Mouse (Mus musculus): ENCODE measurements around the gene R3hdml. TPM values are rescaled to one million over a fixed set of nuclear protein-coding genes. Genes with fewer than 3 reads are reported as not detected.
"Not testable (repeated sequence)": the region's sequence is repeated elsewhere in the genome, so short reads cannot be mapped to it uniquely, and the experiment has no call there.

The R3hdml gene
- polyA plus RNA-seq, 1 experiment from 2014 or later = not detected

- Histone ChIP-seq H3K36me3 (ENCODE audit: control insufficient read depth, insufficient read depth, low read length) (no peaks in the 10 kb centered on the region), H3K27me3 (ENCODE audit: control insufficient read depth, insufficient read depth, low read length) (no peaks in the 10 kb centered on the region), H3K4me2 (replicated peaks; ENCODE audit: low read depth, low read length) (no peak overlapping the region), H3K4me3 (ENCODE audit: low read depth, low read length) (no peak overlapping the region), H3K9ac (replicated peaks; ENCODE audit: low read depth, low read length) (no peak overlapping the region), H3K9me3 (ENCODE audit: control insufficient read depth, low read depth, low read length) (no peaks in the 10 kb centered on the region), H3K27ac (ENCODE audit: low read length) (no peak overlapping the region), H3K4me1 (ENCODE audit: control insufficient read depth, insufficient read depth, low read length) (no peaks in the 10 kb centered on the region)
- WGBS = 41% methylated on average over 27 of the region's 27 CpGs
- no peak for ATAC-seq (ENCODE audit: insufficient number of reproducible peaks, insufficient read depth, low FRiP score, low read depth)
Measured at GRCm38 (mm10) chr2:163458539-163459265, 33.4 kb upstream of the R3hdml start.

- Histone ChIP-seq H3K27ac (ENCODE audit: low read length) (no peak overlapping the region), H3K4me3 (ENCODE audit: low read depth, low read length) (no peak overlapping the region), H3K4me2 (replicated peaks; ENCODE audit: low read depth, low read length) (no peak overlapping the region), H3K36me3 (ENCODE audit: control insufficient read depth, insufficient read depth, low read length) (no peaks in the 10 kb centered on the region), H3K9me3 (ENCODE audit: control insufficient read depth, low read depth, low read length) (no peaks in the 10 kb centered on the region), H3K27me3 (ENCODE audit: control insufficient read depth, insufficient read depth, low read length) (no peaks in the 10 kb centered on the region), H3K9ac (replicated peaks; ENCODE audit: low read depth, low read length) (no peak overlapping the region), H3K4me1 (ENCODE audit: control insufficient read depth, insufficient read depth, low read length) (no peaks in the 10 kb centered on the region)
- ATAC-seq (ENCODE audit: insufficient number of reproducible peaks, insufficient read depth, low FRiP score, low read depth) = no peak
- WGBS = 37% methylated on average over 10 of the region's 10 CpGs
Measured at GRCm38 (mm10) chr2:163459380-163459779, 32.7 kb upstream of the R3hdml start.

- H3K36me3 ChIP-seq (ENCODE audit: control insufficient read depth, insufficient read depth, low read length) = no peaks in the 10 kb centered on the region
- ATAC-seq (ENCODE audit: insufficient number of reproducible peaks, insufficient read depth, low FRiP score, low read depth) = no peak
- no peaks in the 10 kb centered on the region for H3K4me1 ChIP-seq (ENCODE audit: control insufficient read depth, insufficient read depth, low read length)
- H3K27me3 ChIP-seq (ENCODE audit: control insufficient read depth, insufficient read depth, low read length) = no peaks in the 10 kb centered on the region
- no peak overlapping the region for H3K4me2 ChIP-seq (replicated peaks; ENCODE audit: low read depth, low read length)
- H3K4me3 ChIP-seq (ENCODE audit: low read depth, low read length) = no peak overlapping the region
- H3K9ac ChIP-seq (replicated peaks; ENCODE audit: low read depth, low read length) = no peak overlapping the region
- no peaks in the 10 kb centered on the region for H3K9me3 ChIP-seq (ENCODE audit: control insufficient read depth, low read depth, low read length)
- no peak overlapping the region for H3K27ac ChIP-seq (ENCODE audit: low read length)
- WGBS = 89% methylated on average over 8 of the region's 8 CpGs
Measured at GRCm38 (mm10) chr2:163460622-163461021, 31.5 kb upstream of the R3hdml start.

- ATAC-seq (ENCODE audit: insufficient number of reproducible peaks, insufficient read depth, low FRiP score, low read depth); H3K27me3 ChIP-seq (ENCODE audit: control insufficient read depth, insufficient read depth, low read length); H3K4me3 ChIP-seq (ENCODE audit: low read depth, low read length); H3K4me1 ChIP-seq (ENCODE audit: control insufficient read depth, insufficient read depth, low read length); H3K36me3 ChIP-seq (ENCODE audit: control insufficient read depth, insufficient read depth, low read length); H3K9me3 ChIP-seq (ENCODE audit: control insufficient read depth, low read depth, low read length); H3K27ac ChIP-seq (ENCODE audit: low read length); H3K9ac ChIP-seq (replicated peaks; ENCODE audit: low read depth, low read length); H3K4me2 ChIP-seq (replicated peaks; ENCODE audit: low read depth, low read length): not testable (repeated sequence)
- 92% methylated on average over 9 of the region's 9 CpGs for WGBS
Measured at GRCm38 (mm10) chr2:163461307-163461706, 30.8 kb upstream of the R3hdml start.

GRCm38 (mm10) chr2:163462386-163462785 is 29.7 kb upstream of the R3hdml start:
- H3K36me3 ChIP-seq (ENCODE audit: control insufficient read depth, insufficient read depth, low read length) = no peaks in the 10 kb centered on the region
- H3K9ac ChIP-seq (replicated peaks; ENCODE audit: low read depth, low read length) = no peak overlapping the region

GRCm38 (mm10) chr2:163462801-163463200 is 29.3 kb upstream of the R3hdml start:
- H3K36me3 ChIP-seq (ENCODE audit: control insufficient read depth, insufficient read depth, low read length) = peaks cover under 1% of the 10 kb centered on the region; the same call in 1 of the 2 replicates
- 65% methylated on average over 11 of the region's 11 CpGs for WGBS

More at GRCm38 (mm10) chr2:163462386-163462785, 29.7 kb upstream of the R3hdml start:
- Histone ChIP-seq H3K4me3 (ENCODE audit: low read depth, low read length) (no peak overlapping the region), H3K4me2 (replicated peaks; ENCODE audit: low read depth, low read length) (no peak overlapping the region), H3K27me3 (ENCODE audit: control insufficient read depth, insufficient read depth, low read length) (no peaks in the 10 kb centered on the region), H3K9me3 (ENCODE audit: control insufficient read depth, low read depth, low read length) (no peaks in the 10 kb centered on the region), H3K4me1 (ENCODE audit: control insufficient read depth, insufficient read depth, low read length) (no peaks in the 10 kb centered on the region), H3K27ac (ENCODE audit: low read length) (no peak overlapping the region)
- ATAC-seq (ENCODE audit: insufficient number of reproducible peaks, insufficient read depth, low FRiP score, low read depth) = no peak
- WGBS = 66% methylated on average over 5 of the region's 5 CpGs

GRCm38 (mm10) chr2:163463251-163463769 is 28.8 kb upstream of the R3hdml start:
- Histone ChIP-seq H3K9me3 (ENCODE audit: control insufficient read depth, low read depth, low read length) (no peaks in the 10 kb centered on the region), H3K4me1 (ENCODE audit: control insufficient read depth, insufficient read depth, low read length) (no peaks in the 10 kb centered on the region), H3K36me3 (ENCODE audit: control insufficient read depth, insufficient read depth, low read length) (peaks cover 6% of the 10 kb centered on the region; the same call in 1 of the 2 replicates), H3K4me2 (replicated peaks; ENCODE audit: low read depth, low read length) (no peak overlapping the region), H3K9ac (replicated peaks; ENCODE audit: low read depth, low read length) (no peak overlapping the region), H3K27me3 (ENCODE audit: control insufficient read depth, insufficient read depth, low read length) (no peaks in the 10 kb centered on the region), H3K27ac (ENCODE audit: low read length) (no peak overlapping the region), H3K4me3 (ENCODE audit: low read depth, low read length) (no peak overlapping the region)
- WGBS = 46% methylated on average over 10 of the region's 10 CpGs
- ATAC-seq (ENCODE audit: insufficient number of reproducible peaks, insufficient read depth, low FRiP score, low read depth) = no peak

More at GRCm38 (mm10) chr2:163462801-163463200, 29.3 kb upstream of the R3hdml start:
- H3K4me1 ChIP-seq (ENCODE audit: control insufficient read depth, insufficient read depth, low read length) = no peaks in the 10 kb centered on the region
- H3K27me3 ChIP-seq (ENCODE audit: control insufficient read depth, insufficient read depth, low read length) = no peaks in the 10 kb centered on the region
- no peak overlapping the region for H3K9ac ChIP-seq (replicated peaks; ENCODE audit: low read depth, low read length)
- ATAC-seq (ENCODE audit: insufficient number of reproducible peaks, insufficient read depth, low FRiP score, low read depth) = no peak
- H3K4me2 ChIP-seq (replicated peaks; ENCODE audit: low read depth, low read length) = no peak overlapping the region
- no peak overlapping the region for H3K27ac ChIP-seq (ENCODE audit: low read length)
- no peaks in the 10 kb centered on the region for H3K9me3 ChIP-seq (ENCODE audit: control insufficient read depth, low read depth, low read length)
- no peak overlapping the region for H3K4me3 ChIP-seq (ENCODE audit: low read depth, low read length)

GRCm38 (mm10) chr2:163463998-163464397 is 28.1 kb upstream of the R3hdml start:
- H3K9me3 ChIP-seq (ENCODE audit: control insufficient read depth, low read depth, low read length) = no peaks in the 10 kb centered on the region
- no peak overlapping the region for H3K9ac ChIP-seq (replicated peaks; ENCODE audit: low read depth, low read length)
- no peaks in the 10 kb centered on the region for H3K27me3 ChIP-seq (ENCODE audit: control insufficient read depth, insufficient read depth, low read length)
- no peak overlapping the region for H3K4me2 ChIP-seq (replicated peaks; ENCODE audit: low read depth, low read length)
- peaks cover 10% of the 10 kb centered on the region; the same call in 1 of the 2 replicates for H3K36me3 ChIP-seq (ENCODE audit: control insufficient read depth, insufficient read depth, low read length)
- H3K27ac ChIP-seq (ENCODE audit: low read length) = no peak overlapping the region
- ATAC-seq (ENCODE audit: insufficient number of reproducible peaks, insufficient read depth, low FRiP score, low read depth) = no peak
- no peak overlapping the region for H3K4me3 ChIP-seq (ENCODE audit: low read depth, low read length)
- WGBS = 64% methylated on average over 4 of the region's 4 CpGs
- no peaks in the 10 kb centered on the region for H3K4me1 ChIP-seq (ENCODE audit: control insufficient read depth, insufficient read depth, low read length)
